Mouse (Mus musculus) liver, adult (tissue): ENCODE data around the gene Fus.

Source experiments
- GATA4 ChIP-seq: IDR thresholded peaks from 2 replicates; pipeline ENCODE4 v1.6.1; 2014; ENCODE audit warnings: mild to moderate bottlenecking, low read length; ENCODE audit not compliant: insufficient replicate concordance

The Fus gene

DNA sequence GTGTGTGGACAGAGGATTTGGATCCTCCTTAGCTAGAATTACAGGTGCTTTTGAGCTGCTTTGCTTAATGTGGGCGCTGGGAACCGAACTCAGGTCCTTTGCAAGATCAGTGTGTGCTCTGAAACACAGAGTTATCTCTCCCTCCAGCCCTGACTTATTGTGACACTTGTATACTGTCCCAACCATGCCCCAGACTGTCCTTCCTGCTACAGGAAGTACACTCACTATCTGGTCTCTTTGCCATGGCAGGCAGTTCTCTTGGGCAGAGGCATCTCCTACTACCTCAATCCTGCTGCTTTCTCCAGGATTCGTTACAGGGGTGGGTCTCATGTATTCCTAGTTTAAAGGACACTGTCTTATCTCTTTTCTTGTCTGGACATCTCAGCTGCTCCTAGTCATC, 51.0 kb downstream of the Fus start:
- no peak for TF ChIP-seq GATA4

DNA sequence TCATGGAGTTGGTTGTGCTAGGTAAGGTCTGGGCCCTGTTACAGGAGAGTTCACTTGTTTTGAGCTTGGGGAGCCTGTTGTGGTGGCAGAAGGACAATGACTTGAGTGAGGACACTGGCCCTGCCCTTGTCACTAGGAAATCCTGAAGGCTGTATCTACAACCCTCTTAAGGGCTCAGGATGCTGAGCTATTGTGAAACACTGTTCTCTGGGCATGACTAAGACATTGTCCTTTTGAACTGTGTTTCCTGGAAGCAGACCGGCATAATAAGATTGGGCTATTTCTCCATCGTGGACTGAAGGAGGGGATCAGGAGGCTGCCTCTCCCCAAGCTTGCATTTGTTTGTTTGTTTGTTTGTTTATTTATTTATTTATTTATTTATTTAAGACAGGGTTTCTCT, 51.9 kb downstream of the Fus start:
- TF ChIP-seq GATA4: no peak

DNA sequence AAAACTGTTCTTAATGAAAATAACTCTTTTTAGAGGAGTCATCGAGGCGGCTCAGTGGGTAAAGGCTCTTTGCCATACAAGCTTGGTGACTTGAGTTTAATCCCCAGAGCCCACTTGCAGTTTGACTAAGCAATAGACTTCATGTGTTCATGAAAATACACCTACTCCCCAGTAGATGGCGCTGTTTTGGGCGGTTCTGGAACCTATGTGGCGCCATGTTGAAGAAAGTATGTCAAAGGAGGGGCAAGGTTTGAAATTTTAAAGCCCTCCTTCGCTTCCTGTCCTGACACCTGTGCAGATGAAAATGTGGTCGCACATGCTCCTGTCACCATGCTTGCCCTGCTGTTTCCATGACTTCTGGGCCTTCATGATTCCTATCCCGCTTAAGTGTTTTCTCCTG, 55.7 kb downstream of the Fus start:
- no peak for TF ChIP-seq GATA4

DNA sequence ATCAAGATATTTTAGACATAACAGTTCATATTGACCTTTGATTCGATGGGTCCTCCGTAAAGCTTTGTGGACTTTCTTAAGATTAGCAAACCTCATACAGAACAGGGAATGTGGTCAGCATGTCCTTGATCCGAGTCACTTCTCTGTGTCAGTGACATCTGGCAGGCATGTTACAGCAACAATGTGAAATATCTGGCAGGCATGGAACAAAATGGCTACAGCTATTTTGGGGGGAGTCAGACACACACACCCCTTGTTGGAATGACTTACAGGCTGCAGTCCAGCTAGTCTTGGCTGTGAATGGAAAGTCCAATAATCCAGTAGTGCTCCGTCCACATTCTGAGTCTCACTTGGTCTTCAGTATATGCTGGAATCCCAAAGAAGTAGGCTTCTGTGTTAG, 56.3 kb downstream of the Fus start:
- no peak for TF ChIP-seq GATA4

DNA sequence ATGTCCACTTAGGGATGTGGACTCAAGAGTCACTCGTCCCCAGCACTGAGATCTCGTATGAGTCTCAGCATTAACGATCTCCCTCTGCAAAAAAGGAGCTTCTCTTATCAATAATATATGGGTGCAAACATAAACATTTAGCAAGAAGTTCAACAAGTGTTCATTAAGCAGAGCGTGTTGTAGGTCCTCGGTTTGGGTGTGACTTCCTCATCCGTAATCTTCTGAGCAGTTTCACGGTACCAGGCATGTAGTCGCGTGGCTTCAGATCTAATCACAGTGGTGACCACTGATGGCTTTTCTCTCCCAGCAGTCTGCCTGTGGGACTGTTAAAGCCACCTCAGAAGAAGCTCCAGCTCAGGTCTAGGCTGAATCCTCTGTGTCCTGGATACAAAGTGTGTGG, 57.1 kb downstream of the Fus start:
- TF ChIP-seq GATA4: no peak

DNA sequence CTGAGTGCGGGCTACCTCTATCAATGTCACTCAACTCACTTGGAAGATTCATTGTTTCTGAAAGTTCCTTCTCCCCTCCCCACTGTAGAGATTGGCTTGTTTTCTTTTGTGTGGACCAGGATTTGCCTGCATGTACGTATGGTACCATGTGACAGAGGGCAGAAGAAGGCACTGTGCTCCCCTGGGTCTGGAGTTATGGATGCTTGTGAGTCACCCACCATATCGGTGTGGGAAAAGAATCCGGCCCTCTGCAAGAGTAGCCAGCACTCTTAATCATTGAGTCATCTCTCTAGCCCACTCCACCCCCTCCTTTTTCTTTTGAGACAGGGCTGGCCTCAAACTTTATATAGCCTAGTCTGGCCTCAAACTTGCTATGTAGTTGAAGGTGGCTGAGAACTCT, 57.7 kb downstream of the Fus start:
- TF ChIP-seq GATA4: no peak

DNA sequence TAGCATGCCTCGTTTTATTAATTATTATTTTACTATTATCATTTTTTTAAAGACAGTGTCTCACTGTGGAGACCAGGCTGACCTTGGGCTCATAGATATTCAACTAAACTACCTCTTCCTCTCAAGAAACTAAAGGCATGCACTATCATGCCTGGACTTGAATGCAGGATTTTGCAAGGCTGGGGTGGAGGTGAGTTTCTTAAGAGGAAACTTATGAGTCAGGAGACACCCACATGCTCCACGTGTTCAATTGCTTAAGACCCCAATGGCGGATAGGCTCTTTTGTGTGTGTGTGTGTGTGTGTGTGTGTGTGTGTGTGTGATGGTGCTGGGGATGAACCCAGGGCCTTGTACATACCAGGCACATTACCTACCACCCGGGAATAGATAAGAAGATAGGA, 58.1 kb downstream of the Fus start:
- no peak for TF ChIP-seq GATA4

DNA sequence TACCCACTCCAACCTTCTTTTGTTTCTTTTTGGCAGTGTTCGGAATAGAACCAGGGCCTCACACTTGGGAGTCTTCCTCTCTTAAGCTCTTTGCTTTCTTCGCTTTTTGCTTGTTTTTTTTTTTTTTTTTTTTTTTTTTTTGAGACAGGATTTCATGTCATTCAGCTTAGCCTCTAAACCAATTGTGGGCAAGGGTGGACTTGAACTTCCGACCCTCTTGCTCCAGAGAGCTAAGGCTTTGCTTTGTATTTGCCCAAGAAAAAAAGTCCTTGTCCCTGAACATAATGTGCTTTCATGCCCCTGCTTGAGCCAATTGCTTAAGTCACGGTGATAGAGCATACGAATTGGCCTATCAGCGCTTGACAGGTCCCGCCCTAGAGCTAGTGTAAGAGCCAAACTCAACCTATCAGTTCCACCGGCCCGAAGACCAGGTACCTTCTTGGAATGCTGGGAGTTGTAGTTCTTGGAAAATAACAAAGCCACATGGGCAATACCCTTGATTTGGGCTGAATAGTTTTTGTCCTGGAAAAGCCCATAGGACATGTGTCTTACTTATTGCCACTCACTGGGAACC, 64.2 kb downstream of the Fus start:
- TF ChIP-seq GATA4: no peak

DNA sequence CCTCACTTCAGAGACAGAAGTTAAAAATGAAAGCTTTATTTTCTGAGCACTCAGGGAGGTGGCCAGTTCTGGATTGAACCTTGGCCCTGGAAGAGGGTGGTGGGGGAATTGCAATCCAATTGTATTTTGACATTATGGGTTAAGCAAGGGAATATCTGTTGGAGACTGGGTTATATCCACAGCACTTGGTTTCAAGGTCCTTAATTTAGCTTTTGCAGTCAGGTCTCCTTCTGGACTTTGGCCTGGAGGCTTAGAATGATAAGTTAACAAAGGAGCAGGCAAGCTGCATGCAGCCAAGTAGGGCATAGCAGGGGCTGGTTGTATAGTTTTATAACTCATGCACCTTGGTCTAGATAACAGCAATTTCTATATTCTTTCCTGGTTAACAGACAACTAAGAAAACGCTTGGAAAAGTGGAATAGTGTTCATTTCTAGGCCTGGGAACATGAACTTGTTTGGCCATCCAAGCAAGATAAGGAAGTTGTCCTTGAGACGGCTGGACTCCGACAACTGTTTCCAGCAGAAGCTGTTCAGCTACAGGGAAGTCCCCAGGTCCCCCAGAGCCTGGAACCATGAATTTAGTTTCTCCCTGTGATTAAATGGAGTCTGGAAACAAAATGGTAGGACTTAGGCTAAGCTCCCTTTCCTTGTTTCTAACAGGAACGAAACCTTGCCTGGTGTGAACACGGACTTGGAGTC, 65.2 kb downstream of the Fus start:
- no peak for TF ChIP-seq GATA4

DNA sequence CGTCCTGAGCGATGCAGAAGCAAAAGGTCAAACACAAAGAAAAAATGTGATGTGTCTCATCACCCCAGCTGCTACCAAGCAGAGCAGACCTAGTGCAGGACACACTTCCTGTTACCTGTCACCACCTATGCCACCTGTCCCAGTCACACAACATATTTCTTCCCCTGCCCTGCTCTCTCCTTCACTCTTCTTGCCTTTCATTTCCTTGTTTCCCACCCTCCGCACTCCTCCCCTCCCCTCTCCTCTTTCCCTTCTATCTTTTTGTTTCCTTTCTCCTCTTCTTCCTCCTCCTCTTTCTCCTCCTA, 65.7 kb downstream of the Fus start:
- no peak for TF ChIP-seq GATA4

DNA sequence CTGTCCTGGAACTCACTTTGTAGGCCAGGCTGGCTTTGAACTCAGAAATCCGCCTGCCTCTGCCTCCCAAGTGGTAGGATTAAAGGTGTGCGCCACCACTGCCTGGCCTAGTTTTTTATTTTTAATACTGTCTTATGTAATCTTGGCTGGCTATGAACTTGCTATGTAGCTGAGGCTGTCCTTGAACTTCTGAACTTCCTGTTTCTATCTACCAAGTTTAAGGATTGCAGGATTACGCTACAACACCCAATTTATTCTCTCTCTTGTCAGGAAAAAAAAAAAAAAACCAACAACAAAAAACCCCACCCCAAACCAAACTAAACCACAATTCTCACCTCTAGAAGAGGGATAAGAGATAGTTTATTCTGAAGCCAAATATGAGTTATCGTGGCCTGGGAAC, 66.4 kb downstream of the Fus start:
- no peak for TF ChIP-seq GATA4
